In genomic region chr10:24312191-24312611, GRCm38 (mm10) we compare ENCODE assay signal across 8 mouse cellular contexts.
DNase-seq lines count a peak whose midpoint lies in the region; ATAC-seq and TF ChIP-seq lines count a peak whose summit lies in the region.

No protein-coding gene starts in this region.

- DNase-seq in CD4-positive, CD25-positive, alpha-beta regulatory T cell, adult 2 months (ENCODE audit: low read depth, low spot score), result peak; percentile 81
- DNase-seq in fibroblast of lung, adult 2 months (ENCODE audit: low read depth), result peak; percentile 79
- peak; percentile 86 for DNase-seq in kidney, postnatal 14 days
- peak; percentile 14 for DNase-seq in liver, embryonic 13.5 days
- DNase-seq in testis, postnatal 10 days (ENCODE audit: low spot score), result peak; percentile 77

- no peaks in the 10 kb centered on the region for H3K27me3 ChIP-seq in heart, embryonic 15.5 days
- no peaks in the 10 kb centered on the region for H3K27me3 ChIP-seq in liver, embryonic 13.5 days
- no peaks in the 10 kb centered on the region for H3K27me3 ChIP-seq in neural tube, embryonic 12.5 days (replicated peaks)

- TF ChIP-seq CTCF in bone marrow macrophage, adult 2 months (IDR thresholded peaks at IDR 0.05; ENCODE audit: low read depth, low read length), result peak; percentile 63

- no peaks in the 10 kb centered on the region for H3K36me3 ChIP-seq in heart, embryonic 15.5 days
- H3K36me3 ChIP-seq in liver, embryonic 13.5 days, result no peaks in the 10 kb centered on the region
- no peaks in the 10 kb centered on the region for H3K36me3 ChIP-seq in neural tube, embryonic 12.5 days

- no peak for ATAC-seq in heart, embryonic 15.5 days (replicated peaks; ENCODE audit: insufficient number of reproducible peaks, insufficient read depth, low FRiP score, low read depth)
- no peak for ATAC-seq in liver, embryonic 13.5 days (ENCODE audit: low read depth)
- ATAC-seq in neural tube, embryonic 12.5 days (ENCODE audit: low FRiP score, low read depth), result peak; percentile 65; the same call in 1 of the 2 replicates

- WGBS in heart, embryonic 15.5 days, result under 1% methylated on average over 9 of the region's 9 CpGs
- WGBS in liver, embryonic 13.5 days (ENCODE audit: insufficient replicate concordance), result under 1% methylated on average over 9 of the region's 9 CpGs
- WGBS in neural tube, embryonic 12.5 days, result under 1% methylated on average over 9 of the region's 9 CpGs

- no peak overlapping the region for H3K27ac ChIP-seq in bone marrow macrophage, adult 2 months (ENCODE audit: insufficient read depth, low read depth, low read length)
- H3K27ac ChIP-seq in heart, embryonic 15.5 days, result no peak overlapping the region
- no peak overlapping the region for H3K27ac ChIP-seq in liver, embryonic 13.5 days
- H3K27ac ChIP-seq in neural tube, embryonic 12.5 days, result no peak overlapping the region

- no peaks in the 10 kb centered on the region for H3K4me1 ChIP-seq in bone marrow macrophage, adult 2 months (ENCODE audit: control insufficient read depth, insufficient read depth, low read length)
- H3K4me1 ChIP-seq in heart, embryonic 15.5 days (replicated peaks), result 0 out of 2 replicates have a peak, but pooled peaks cover 2% of the 10 kb centered on the region
- no peaks in the 10 kb centered on the region for H3K4me1 ChIP-seq in liver, embryonic 13.5 days (replicated peaks)
- H3K4me1 ChIP-seq in neural tube, embryonic 12.5 days, result no peaks in the 10 kb centered on the region

- peak overlapping the region; percentile 22; the same call in 1 of the 2 replicates for H3K4me3 ChIP-seq in bone marrow macrophage, adult 2 months (ENCODE audit: insufficient read depth, low read length)
- H3K4me3 ChIP-seq in heart, embryonic 15.5 days, result peak overlapping the region; percentile 27; the same call in 1 of the 2 replicates
- no peak overlapping the region for H3K4me3 ChIP-seq in liver, embryonic 13.5 days (replicated peaks)
- no peak overlapping the region for H3K4me3 ChIP-seq in neural tube, embryonic 12.5 days

- peak overlapping the region; percentile 48 for H3K4me2 ChIP-seq in heart, embryonic 15.5 days
- H3K4me2 ChIP-seq in liver, embryonic 13.5 days, result no peak overlapping the region
- no peak overlapping the region for H3K4me2 ChIP-seq in neural tube, embryonic 12.5 days (replicated peaks)

- H3K9me3 ChIP-seq in heart, embryonic 15.5 days (replicated peaks), result no peaks in the 10 kb centered on the region
- no peaks in the 10 kb centered on the region for H3K9me3 ChIP-seq in liver, embryonic 13.5 days (replicated peaks)
- H3K9me3 ChIP-seq in neural tube, embryonic 12.5 days, result no peaks in the 10 kb centered on the region

- no peak overlapping the region for H3K9ac ChIP-seq in heart, embryonic 15.5 days
- no peak overlapping the region for H3K9ac ChIP-seq in liver, embryonic 13.5 days
- no peak overlapping the region for H3K9ac ChIP-seq in neural tube, embryonic 12.5 days

- TF ChIP-seq POLR2A in bone marrow macrophage, adult 2 months (IDR thresholded peaks at IDR 0.05; ENCODE audit: borderline replicate concordance, low read depth, low read length), result no peak

Comparison
In these comparisons a context has a peak if more than half of its experiments do, and no peak if none do; other contexts are left out.
1. DNase-seq: peak in every context shown above with its lines; median percentile 86 in kidney, postnatal 14 days; 81 in CD4-positive, CD25-positive, alpha-beta regulatory T cell, adult 2 months; 79 in fibroblast of lung, adult 2 months; 77 in testis, postnatal 10 days; 14 in liver, embryonic 13.5 days.
2. H3K4me3 ChIP-seq: peak in bone marrow macrophage, adult 2 months (single experiment) and heart, embryonic 15.5 days (single experiment); none in liver, embryonic 13.5 days (single experiment) and neural tube, embryonic 12.5 days (single experiment).